Mouse (Mus musculus) gastrocnemius, adult 2 months (tissue): ENCODE data around the gene Mis18a. TPM values are rescaled to one million over a fixed set of nuclear protein-coding genes. Genes with fewer than 3 reads are reported as not detected.

Experiments
- DNase-seq: peaks from one replicate; pipeline ENCODE4 v3.0.0; 2022
- H3K27ac ChIP-seq: fragments of 200-600 bp; 2 replicates; pipeline ENCODE4 v1.8.1; 2022; ENCODE audit warnings: mild to moderate bottlenecking
- H3K4me3 ChIP-seq: fragments of 200-600 bp; 2 replicates; pipeline ENCODE4 v1.8.1; 2022; ENCODE audit warnings: mild to moderate bottlenecking, moderate library complexity
- CTCF ChIP-seq: fragments of 200-600 bp; IDR thresholded peaks from 2 replicates; pipeline ENCODE4 v1.8.1; 2022; ENCODE audit warnings: antibody characterized with exemption, mild to moderate bottlenecking, moderate library complexity
- intact Hi-C: fragments of 180-260 bp; cut with DNase I; formaldehyde crosslinking; loops from one replicate; pipeline ENCODE4 v1.15.1; 2025
- total RNA-seq, 2 experiments: library from RNA; stranded (reverse); gene quantifications; 2 replicates each; pipeline ENCODE4 v1.2.3; 2021

Gene Mis18a
- total RNA-seq, 2 experiments from 2014 or later = 0.61 to 0.66 TPM

GRCm38 (mm10) chr16:90736672-90737270 is 9.6 kb upstream of the Mis18a start:
- TF ChIP-seq CTCF = no peak
- intact Hi-C loops = no loop called here
- DNase-seq = no peak
- no peak overlapping the region for H3K4me3 ChIP-seq
- H3K27ac ChIP-seq = no peak overlapping the region

- no peak overlapping the region for H3K4me3 ChIP-seq
- intact Hi-C loops = no loop called here
- no peak for TF ChIP-seq CTCF
Observed at GRCm38 (mm10) chr16:90735611-90736010, 8.4 kb upstream of the Mis18a start.

GRCm38 (mm10) chr16:90726600-90727227 is 490 bp downstream of the Mis18a start:
- intact Hi-C loops = no loop called here
- H3K27ac ChIP-seq = peak overlapping the region; percentile 92

More at GRCm38 (mm10) chr16:90735611-90736010, 8.4 kb upstream of the Mis18a start:
- H3K27ac ChIP-seq = no peak overlapping the region
- DNase-seq = no peak

GRCm38 (mm10) chr16:90724051-90724450 is 3.2 kb downstream of the Mis18a start:
- no peak overlapping the region for H3K27ac ChIP-seq
- H3K4me3 ChIP-seq = no peak overlapping the region
- no peak for DNase-seq
- intact Hi-C loops = no loop called here
- TF ChIP-seq CTCF = no peak

More at GRCm38 (mm10) chr16:90726600-90727227, 490 bp downstream of the Mis18a start:
- peak overlapping the region; percentile 90 for H3K4me3 ChIP-seq
- no peak for TF ChIP-seq CTCF
- no peak for DNase-seq

GRCm38 (mm10) chr16:90710313-90710712 is 16.9 kb downstream of the Mis18a start:
- TF ChIP-seq CTCF = no peak
- intact Hi-C loops = no loop called here
- peak overlapping the region; percentile 30; the same call in 1 of the 2 replicates for H3K4me3 ChIP-seq
- no peak for DNase-seq
- no peak overlapping the region for H3K27ac ChIP-seq

GRCm38 (mm10) chr16:90709711-90710289 is 17.4 kb downstream of the Mis18a start:
- peak; percentile 52 for DNase-seq
- H3K4me3 ChIP-seq = peak overlapping the region; percentile 30
- no peak for TF ChIP-seq CTCF
- H3K27ac ChIP-seq = no peak overlapping the region
- intact Hi-C loops = no loop called here

- intact Hi-C loops = no loop called here
- TF ChIP-seq CTCF = no peak
- no peak for DNase-seq
- Histone ChIP-seq H3K4me3 (no peak overlapping the region), H3K27ac (no peak overlapping the region)
Observed at GRCm38 (mm10) chr16:90706279-90706678, 20.9 kb downstream of the Mis18a start.

- no peak for TF ChIP-seq CTCF
- intact Hi-C loops = no loop called here
- Histone ChIP-seq H3K27ac (peak overlapping the region; percentile 40), H3K4me3 (no peak overlapping the region)
- DNase-seq = no peak
Observed at GRCm38 (mm10) chr16:90704161-90704825, 22.9 kb downstream of the Mis18a start.

GRCm38 (mm10) chr16:90703646-90704045 is 23.6 kb downstream of the Mis18a start:
- no peak for TF ChIP-seq CTCF
- DNase-seq = no peak
- Histone ChIP-seq H3K4me3 (no peak overlapping the region), H3K27ac (peak overlapping the region; percentile 40; the same call in 1 of the 2 replicates)
- intact Hi-C loops = no loop called here

- intact Hi-C loops = no loop called here
- Histone ChIP-seq H3K27ac (no peak overlapping the region), H3K4me3 (no peak overlapping the region)
- no peak for DNase-seq
- no peak for TF ChIP-seq CTCF
Observed at GRCm38 (mm10) chr16:90701541-90701940, 25.7 kb downstream of the Mis18a start.

- no peak for TF ChIP-seq CTCF
Observed at GRCm38 (mm10) chr16:90699390-90699789, 27.8 kb downstream of the Mis18a start.

GRCm38 (mm10) chr16:90696306-90696705 is 30.9 kb downstream of the Mis18a start:
- TF ChIP-seq CTCF = no peak
- no peak overlapping the region for H3K4me3 ChIP-seq
- H3K27ac ChIP-seq = no peak overlapping the region
- DNase-seq = no peak
- intact Hi-C loops = no loop called here

More at GRCm38 (mm10) chr16:90699390-90699789, 27.8 kb downstream of the Mis18a start:
- intact Hi-C loops = no loop called here
- Histone ChIP-seq H3K27ac (no peak overlapping the region), H3K4me3 (no peak overlapping the region)
- DNase-seq = no peak

GRCm38 (mm10) chr16:90695121-90695520 is 32.1 kb downstream of the Mis18a start:
- DNase-seq = no peak
- intact Hi-C loops = no loop called here
- TF ChIP-seq CTCF = no peak
- Histone ChIP-seq H3K4me3 (no peak overlapping the region), H3K27ac (no peak overlapping the region)
